Mouse (Mus musculus) liver, embryonic 14.5 days (tissue): Measurements from ENCODE around the gene Pdzph1.

Source experiments
- CTCF ChIP-seq: IDR thresholded peaks from 2 replicates; pipeline ENCODE4 v1.5.1; 2016; ENCODE audit warnings: antibody characterized with exemption, low read depth, control low read depth
- EP300 ChIP-seq: IDR thresholded peaks from 2 replicates; pipeline ENCODE4 v1.6.1; 2016; ENCODE audit warnings: antibody characterized with exemption, low read depth

DNA sequence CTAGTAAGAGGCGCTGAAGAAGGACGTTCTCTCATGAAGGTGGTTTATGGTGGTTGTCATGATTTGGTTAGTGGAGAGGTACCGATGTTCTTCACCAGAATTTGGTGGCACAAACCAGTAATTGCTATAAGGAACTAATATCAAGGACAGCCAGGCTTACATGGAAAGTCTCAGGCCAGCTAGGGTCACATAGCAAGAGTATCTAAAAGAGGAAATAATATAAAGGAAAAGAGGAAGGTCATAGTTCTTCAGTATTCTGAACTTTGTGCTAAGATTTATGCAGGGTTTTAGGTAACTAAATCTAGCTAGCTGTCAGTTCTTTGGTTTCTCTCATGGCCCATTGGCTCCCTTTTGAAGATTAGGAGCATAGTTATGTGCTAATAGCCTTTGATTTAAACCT is 42.3 kb upstream of the Pdzph1 start:
- TF ChIP-seq CTCF = no peak
- no peak for TF ChIP-seq EP300
